Mouse (Mus musculus): ENCODE data around the gene Rere.
A peak's percentile ranks its signal among the peaks of the same experiment; 100 is the strongest.
"Not testable (repeated sequence)": the region's sequence is repeated elsewhere in the genome, so short reads cannot be mapped to it uniquely, and the experiment has no call there.

The Rere gene

DNA sequence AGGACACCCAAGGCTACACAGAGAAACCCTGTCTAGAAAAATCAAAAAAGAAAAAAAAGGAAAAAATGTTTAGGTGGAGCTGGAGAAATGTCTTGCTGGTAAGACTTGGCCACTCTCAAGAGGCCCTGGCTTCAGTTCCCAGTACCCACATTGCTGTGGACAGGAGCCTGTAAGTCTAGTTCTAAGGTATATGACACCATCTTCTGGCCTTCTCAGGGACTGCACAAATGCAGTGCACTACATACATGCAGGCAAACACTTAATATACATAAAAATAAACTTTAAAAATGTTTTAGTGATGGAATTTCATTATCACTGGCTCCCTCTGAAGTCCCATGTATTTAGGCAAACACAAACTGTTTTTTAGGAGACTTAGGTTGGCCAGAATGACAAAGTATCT lies 274.3 kb downstream of the Rere start:
- DNase-seq (ENCODE audit: low spot score) = no peak

DNA sequence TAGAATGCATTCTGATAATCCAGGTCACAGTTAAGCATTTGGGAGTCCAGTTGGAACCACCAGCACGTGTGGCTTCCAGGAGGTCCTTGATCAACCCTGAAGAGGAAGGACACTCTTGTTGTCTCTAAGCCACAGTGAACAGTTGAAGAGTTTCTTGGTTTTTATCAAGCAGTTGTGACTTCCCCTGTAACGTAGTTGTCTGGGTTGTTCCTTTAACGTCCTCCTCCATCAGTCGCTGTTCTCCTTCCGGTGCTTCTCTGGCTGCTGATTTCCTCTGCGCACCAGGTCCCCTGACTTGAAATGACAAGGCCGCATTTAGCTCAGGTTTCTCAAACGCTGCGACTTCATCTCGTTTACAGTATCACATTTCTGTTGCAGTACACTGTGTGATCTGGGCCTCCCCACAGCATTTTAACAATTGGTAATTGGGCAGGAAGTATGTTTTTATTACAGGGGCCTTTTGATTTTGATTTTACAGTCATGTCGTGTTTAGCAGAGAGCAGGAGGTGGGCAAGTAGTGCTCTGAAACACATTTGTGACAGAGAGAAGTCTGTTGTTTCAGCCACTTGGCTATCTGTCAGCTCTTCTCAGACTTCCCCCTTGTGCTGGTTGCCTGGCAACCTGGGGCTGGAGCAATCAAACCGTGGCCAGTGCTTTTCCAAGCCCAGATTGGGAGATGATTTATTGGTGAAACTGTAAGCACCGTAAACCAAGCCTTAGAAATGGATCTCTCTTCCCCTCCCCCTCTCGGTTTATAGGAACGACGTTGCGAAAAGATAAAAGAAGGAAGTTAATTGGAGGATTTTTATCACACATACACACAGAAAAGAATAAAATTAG lies 275.2 kb downstream of the Rere start:
- DNase-seq (ENCODE audit: low spot score) = peak; percentile 82

GRCm38 (mm10) chr4:150557289-150557688 lies 275.8 kb downstream of the Rere start:
- not testable (repeated sequence) for DNase-seq (ENCODE audit: low spot score)

- DNase-seq (ENCODE audit: low spot score) = peak; percentile 43
Measured at GRCm38 (mm10) chr4:150557976-150558375, 276.5 kb downstream of the Rere start.

GRCm38 (mm10) chr4:150559514-150559913 lies 278.1 kb downstream of the Rere start:
- DNase-seq (ENCODE audit: low spot score) = no peak

- no peak for DNase-seq (ENCODE audit: low spot score)
Measured at GRCm38 (mm10) chr4:150563281-150563680, 281.8 kb downstream of the Rere start.

GRCm38 (mm10) chr4:150566193-150566592 lies 284.7 kb downstream of the Rere start:
- DNase-seq (ENCODE audit: low spot score) = peak; percentile 79

DNA sequence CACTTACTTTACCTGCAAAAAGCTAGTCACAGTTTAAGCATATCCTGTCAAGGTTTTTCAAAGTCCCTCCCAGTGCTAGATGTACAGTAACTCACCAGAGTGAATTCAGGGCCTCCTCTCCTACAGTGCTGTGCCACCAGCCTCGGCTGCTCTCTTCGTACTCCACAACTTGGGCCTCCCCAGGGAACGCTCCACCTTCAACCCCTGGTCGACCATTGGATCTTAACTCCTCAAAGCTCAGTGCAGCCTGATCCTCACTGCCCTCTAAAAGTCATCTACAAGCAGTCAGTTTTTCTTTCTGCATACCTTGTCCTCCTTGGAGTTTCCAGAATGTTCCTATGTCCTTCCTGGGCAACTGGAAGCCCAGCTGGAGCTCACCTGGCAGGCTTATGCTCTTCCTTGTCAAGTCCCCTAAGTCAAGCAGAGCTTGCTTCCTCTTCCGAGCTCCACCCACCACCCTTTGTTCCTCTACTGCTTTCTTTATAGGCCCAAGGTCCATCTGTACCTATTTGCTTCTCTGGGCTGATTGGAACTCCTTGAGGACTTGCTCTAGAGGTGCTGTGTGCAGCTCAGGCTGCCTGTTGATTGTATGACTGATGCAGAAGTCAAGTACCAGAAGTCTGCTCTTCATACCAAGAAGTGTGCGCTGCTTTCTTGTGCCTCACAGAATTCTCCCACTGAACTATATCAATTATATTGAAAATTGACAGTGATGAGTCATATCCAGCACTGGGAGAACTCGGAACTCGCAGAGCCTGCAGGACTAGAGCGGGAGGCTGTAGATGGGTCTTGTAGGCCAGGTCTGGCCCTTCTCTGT lies 287.1 kb downstream of the Rere start:
- peak; percentile 70 for DNase-seq (ENCODE audit: low spot score)

GRCm38 (mm10) chr4:150569135-150569833 lies 287.8 kb downstream of the Rere start:
- peak; percentile 76 for DNase-seq (ENCODE audit: low spot score)

DNA sequence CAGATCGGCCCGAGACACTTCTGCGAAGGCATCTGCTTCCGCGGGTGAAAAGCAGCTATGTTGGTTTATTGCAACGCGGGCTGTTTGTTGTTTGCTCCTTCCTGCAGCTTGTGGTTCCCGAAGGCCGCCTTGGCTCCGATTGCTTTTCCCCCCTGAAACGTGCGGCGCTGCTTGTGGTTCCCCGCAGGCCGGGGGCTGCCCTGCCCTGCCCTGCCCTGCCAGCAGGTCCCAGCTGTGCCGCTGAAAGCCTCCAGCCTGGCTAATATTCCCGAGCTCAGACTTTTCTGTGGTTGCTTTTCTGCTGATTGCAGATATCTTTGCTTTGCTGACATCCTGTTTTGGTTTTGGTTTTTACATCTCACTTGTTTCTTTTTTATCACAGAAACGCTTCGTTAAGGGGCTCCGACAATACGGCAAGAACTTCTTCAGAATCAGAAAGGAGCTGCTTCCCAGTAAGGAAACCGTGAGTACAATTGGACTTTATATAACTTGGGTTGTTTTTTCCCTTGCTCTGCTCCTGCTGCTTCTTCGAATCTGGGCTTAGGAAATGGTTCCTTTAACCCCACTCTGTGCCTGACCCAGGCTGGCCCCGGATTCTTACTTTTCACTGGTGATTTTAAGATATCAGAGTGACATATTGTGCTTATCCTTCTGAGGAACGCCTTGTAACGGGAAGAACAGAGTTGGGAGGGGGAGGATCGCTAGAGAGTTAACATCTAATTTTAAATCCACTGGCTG lies 288.6 kb downstream of the Rere start:
- DNase-seq (ENCODE audit: low spot score) = no peak

DNA sequence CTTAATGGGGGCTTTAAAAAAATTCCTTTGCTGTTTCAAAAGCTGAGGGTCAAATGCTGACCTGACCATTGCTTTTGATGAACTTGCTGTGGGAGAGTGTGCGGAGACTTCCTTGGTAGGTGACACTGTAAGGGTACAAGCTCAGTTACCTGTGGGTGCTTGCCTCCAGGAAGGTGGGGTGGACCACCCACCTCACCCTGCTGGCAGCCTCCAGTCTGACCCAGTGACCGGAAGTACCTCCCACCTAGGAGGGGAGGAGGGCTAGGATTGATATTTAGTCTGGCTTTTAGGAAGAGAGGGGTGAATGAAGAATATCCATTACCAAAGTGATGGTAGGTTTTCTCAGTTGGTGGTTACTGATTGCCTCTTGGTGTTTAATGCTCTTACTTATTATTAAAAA lies 289.3 kb downstream of the Rere start:
- DNase-seq (ENCODE audit: low spot score) = no peak

DNA sequence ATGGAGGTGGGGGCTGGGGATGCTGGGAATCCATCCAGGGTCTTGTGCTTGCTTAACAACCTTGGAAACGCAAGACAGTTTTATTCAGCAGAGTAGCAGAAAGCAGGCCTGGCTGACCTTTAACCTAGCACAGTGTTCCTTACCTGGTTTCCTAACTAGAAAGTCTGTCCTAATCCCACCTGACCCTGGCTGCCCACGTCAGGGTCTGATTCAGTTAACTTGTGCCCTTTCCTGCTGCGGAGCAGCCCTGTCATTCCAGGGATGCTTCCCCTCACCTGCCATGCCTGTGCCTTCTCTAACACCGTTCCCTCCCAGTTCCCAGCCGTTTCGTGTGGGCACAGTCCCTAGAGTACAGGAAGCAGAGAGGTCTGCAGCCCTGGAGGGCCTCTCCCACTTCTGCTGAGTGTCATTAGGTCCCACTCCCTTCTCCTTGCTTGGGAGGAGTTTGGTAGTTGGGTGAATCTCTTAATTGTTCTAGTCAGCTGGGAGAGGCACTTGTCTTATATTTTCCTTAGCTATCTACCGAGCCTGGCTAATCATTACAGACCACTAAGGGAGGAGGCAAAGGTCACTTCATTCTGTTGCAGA lies 290.8 kb downstream of the Rere start:
- no peak for DNase-seq (ENCODE audit: low spot score)

DNA sequence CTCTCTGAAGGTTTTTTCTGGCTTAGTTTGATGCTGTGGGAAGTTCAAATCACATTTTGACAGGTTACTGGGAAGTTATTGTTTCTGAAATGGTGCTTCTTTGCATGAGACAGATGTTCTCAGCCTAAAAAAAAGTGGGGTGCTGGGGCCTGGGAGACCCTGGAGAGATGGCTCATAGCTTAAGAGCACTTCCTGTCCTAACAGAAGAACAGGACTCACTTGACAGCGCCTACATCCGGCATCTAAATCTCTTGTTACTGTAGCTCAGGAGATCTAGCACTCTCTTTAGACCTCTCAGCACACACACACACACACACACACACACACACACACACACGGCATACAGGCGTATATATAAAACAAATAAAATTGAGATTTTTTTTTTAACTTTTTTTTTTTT lies 291.5 kb downstream of the Rere start:
- no peak for DNase-seq (ENCODE audit: low spot score)

GRCm38 (mm10) chr4:150575363-150576092 lies 294.1 kb downstream of the Rere start:
- DNase-seq (ENCODE audit: low spot score) = no peak

- no peak for DNase-seq (ENCODE audit: low spot score)
Measured at GRCm38 (mm10) chr4:150576339-150576738, 294.9 kb downstream of the Rere start.

DNA sequence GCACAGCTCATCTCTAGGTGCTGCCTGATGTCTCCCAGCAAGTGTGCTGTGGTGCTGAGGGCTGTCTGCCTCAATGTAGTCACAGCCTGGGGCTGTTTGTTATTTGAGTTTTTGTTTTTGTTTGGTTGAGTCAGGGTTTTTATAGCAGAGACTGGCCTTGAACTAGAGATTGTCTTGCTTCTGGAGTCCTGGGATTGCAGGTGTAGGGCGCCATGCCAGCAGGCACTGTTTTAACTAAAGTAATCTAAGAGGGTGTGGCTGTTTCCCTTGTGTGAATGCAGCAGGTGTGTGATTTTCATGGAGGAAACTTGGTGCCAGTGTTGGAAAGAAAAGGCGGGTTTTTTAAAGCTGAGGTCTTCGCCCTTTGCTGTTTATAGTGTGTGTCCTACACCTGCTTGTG lies 296.6 kb downstream of the Rere start:
- DNase-seq (ENCODE audit: low spot score) = no peak

- no peak for DNase-seq (ENCODE audit: low spot score)
Measured at GRCm38 (mm10) chr4:150581931-150582723, 300.7 kb downstream of the Rere start.

GRCm38 (mm10) chr4:150582966-150583776 lies 301.7 kb downstream of the Rere start:
- peak; percentile 92 for DNase-seq (ENCODE audit: low spot score)

- no peak for DNase-seq (ENCODE audit: low spot score)
Measured at GRCm38 (mm10) chr4:150583777-150584135, 302.3 kb downstream of the Rere start.
